Mouse (Mus musculus) CD8-positive naive resting alpha-beta T cell, adult 2 months (primary cell): Measurements from ENCODE around the gene Nt5dc3.
A peak's percentile ranks its signal among the peaks of the same experiment; 100 is the strongest.

ENCODE experiments used
- DNase-seq, 2 experiments: peaks; one replicate each; pipeline ENCODE4 v3.0.0; 2022; ENCODE audit warnings: low read depth in 2 of 2, low spot score in 2 of 2

Nt5dc3 gene

DNA sequence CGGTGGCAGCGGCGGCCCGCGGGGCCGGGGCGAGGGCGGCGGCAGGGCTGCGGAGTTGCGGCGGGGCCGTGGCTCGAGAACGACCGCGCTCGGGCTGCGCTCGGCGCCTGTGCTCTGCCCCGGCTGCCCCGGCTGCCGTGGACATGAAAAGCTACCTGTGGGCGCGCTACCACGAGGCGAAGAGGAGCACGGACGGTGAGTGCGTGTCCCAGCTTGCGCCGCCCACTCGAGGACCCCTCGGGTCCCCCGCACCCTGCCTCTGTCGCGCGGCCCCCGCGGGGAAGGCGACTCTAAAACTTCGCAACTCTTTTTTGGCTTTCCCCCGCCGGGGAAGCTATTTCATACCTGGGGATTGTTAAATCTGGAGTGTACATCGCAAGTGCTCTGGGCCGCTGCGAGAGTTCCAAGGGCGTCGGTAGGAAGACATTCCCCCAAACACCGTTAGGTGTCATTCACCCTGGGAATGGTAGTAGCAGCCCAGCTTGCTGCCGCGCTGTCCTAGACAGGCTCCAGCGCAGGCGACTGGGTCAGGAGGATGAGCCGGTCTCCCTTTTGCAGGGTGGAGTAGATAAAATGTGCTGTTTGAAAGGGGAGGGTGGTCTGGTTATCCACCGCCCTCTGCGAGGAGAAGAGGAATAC is 431 bp downstream of the Nt5dc3 start:
- DNase-seq: peak; percentile 14 to 21

DNA sequence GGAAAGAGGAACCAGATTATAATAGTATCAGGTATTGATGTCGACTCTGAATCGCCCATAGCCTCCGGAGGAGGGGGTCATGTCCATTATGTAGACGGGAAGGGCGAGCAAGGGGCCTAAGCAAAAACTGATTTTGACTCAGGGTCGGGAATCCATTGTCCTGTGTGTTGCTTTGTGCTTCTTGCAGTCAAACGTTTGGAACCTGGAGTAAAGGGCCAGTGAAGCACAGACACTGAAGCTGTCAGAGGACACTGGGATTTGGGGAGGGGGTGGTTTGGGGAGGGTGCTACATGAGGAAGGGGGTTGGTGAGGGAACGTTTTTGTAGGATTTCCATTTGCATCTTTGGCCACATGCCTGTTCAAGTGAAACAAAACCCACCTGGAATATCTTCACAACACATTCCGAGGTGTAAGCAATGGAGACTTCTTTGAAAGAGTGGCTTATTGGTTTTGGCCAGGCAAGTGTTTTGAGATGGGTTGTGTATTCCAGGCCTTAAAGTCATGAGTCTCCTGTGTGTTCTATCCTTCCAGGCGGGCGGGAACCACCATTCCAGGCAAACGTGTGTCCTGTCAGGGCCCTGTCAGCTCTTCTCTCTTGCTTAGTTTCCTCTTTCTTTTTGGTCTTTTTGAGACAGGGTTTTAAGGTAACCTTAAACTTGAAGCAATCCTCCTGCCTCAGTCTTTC is 1.2 kb downstream of the Nt5dc3 start:
- DNase-seq: no peak

DNA sequence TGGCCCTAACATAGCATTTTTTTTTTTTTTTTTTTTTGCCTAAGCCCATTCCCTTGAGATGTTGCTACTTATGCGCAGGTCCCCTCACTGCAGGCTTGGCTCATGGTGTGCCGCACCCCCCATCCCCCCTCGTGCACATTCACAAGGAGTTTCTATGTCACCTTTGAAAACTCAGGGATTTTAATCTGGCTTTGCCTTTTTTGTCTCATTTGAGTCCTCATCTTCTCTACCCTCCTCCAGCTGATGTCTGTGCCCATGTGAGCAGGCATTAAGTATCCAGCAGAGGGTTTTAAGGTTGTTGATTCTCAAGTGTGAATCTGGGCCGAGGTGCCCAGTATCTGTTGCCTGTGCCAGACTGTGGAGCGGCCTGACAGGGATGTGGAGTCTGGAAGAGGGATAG is 2.8 kb downstream of the Nt5dc3 start:
- no peak for DNase-seq

DNA sequence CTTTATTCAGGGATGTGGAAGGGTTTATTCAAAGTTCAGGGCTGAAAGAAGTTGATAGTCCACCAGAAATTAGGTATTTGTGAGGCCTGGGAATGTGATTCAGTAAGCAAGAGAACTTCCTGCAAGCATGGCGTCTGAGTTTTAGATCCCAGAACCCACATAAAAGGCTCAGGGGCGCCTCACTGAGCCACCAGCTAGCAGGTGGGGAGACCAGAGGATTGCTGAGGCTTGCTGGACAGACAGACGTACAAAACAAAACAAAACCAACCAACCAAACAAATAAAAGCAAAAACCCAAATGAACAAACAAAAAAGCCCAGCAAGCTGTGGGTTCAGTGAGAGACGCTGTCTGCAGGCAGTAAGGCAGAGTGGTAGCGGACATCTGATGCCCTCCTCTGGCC is 3.9 kb downstream of the Nt5dc3 start:
- no peak for DNase-seq

DNA sequence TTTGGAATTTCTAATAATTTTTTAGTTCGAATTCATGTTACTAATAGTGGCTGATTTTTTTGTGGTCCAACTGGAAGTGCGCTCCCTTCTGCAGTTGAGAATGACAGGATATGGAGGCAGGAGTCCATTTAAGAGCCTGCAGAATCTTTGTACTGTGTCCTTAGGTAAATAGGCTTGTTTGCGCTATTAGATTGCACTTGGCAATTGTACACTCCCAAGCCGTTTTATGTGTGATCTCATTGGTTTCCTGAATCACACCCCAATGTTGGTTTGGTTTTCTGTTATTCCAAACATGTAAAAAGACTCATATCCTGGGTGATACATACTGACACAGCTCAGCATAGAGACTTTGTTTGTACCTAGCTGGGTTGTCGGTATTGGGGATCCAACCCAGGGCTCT is 4.8 kb downstream of the Nt5dc3 start:
- DNase-seq: no peak

DNA sequence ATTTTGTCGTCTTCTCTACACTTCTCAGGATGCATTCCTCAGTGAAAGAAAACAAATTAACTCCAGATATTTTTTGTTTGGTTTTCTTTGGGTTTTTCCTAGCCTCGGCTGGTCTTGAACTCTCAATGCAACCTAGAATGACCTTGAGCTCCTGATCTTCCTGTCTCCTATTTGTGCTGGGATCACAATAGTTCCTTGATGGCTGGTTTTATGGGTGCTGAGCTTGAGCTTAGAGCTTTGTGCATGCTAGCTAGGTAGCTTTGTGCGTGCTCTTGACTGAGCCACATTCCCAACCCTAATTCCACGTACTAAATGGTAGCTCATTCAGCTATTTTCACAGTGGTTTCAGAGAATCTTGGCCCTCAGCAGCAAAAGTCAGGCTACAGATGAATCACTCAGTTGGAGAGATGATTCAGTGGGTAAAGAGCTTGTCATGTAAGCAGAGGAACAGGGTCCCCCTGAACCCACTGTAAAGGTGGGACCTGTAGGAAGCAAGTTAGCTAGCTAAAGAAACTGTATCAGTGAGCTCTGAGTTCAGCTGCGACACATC is 5.4 kb downstream of the Nt5dc3 start:
- no peak for DNase-seq

DNA sequence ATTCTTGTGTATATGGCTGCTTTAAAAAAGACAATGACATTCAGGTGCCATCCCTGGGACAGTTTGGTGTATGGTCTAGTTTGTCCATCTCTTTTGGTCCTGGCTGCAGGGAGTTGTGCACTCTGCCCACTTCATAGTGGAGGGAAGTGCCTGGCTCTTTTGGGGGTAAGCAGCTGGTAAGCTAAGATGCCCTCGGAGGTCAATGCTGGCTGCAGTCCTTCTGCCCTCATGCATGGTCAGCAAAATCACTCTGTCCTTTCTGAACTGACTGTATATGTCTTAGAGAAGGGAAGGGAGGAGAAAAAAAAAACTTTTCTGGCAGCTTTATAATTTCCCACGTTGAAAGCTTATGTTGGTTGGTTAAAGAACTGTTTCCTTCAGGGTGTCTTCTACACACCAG is 6.6 kb downstream of the Nt5dc3 start:
- no peak for DNase-seq

DNA sequence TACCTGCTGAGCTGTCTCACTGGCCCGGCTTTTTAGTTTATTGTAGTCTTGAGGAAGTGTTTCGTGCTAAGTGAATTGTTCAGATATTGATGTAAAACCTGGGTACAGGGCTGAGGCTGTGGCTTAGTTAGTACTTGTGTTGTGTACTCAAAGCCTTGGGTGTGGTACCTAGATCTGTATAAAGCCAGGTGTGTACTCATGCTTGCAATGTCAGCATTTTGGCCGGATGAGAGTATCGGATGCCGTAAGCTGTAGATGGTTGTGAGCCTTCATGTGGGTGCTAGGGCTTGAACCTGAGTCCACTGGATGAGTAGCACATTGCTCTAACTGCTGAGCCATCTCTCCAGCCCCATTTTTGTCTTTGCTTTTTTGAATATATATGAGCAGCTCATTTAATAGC is 7.3 kb downstream of the Nt5dc3 start:
- DNase-seq: no peak

DNA sequence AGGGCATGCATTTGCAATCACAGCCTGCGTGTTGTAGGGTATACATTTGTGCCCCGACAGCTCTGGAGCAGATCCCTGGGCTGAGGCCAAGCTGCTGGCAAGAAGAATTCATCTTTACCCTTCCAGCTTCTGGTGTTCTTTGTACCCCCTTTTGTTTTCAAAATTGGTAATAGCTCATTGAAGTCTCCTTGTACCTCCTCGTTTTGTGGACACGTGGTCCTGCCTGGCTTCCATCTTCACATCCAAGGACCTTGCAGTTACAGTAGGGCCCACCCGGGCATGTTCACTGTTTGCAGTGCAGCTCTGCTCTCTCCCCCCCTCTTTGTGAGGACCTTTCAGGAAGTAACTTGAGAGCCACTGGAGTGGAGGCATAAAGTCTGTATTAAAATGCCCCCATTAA is 9.4 kb downstream of the Nt5dc3 start:
- DNase-seq: no peak

DNA sequence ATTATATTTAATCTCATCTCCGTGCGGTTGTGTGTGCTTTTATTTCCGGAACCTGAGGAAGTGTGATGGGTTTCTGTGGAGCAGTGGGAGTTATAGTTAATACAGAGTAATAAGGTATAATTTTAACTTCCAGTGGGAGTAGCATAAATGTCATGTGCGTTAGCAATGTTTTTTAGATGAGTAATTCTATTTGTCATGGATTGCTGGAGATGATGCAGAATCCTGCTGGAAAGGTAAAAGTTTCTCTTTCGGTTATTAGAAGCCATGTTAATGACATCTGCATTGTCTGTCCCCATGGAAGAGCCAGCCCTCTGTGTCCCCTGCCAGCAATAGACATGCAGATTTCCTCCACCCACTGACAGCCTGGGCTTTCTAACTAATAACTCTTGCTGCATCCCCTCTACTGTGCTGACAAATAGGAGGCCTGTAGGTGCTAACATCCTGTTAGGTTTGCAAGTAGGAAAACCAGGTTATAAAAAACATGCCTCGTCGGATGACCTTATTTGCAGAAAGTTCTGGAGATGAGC is 10.4 kb downstream of the Nt5dc3 start:
- DNase-seq: no peak

DNA sequence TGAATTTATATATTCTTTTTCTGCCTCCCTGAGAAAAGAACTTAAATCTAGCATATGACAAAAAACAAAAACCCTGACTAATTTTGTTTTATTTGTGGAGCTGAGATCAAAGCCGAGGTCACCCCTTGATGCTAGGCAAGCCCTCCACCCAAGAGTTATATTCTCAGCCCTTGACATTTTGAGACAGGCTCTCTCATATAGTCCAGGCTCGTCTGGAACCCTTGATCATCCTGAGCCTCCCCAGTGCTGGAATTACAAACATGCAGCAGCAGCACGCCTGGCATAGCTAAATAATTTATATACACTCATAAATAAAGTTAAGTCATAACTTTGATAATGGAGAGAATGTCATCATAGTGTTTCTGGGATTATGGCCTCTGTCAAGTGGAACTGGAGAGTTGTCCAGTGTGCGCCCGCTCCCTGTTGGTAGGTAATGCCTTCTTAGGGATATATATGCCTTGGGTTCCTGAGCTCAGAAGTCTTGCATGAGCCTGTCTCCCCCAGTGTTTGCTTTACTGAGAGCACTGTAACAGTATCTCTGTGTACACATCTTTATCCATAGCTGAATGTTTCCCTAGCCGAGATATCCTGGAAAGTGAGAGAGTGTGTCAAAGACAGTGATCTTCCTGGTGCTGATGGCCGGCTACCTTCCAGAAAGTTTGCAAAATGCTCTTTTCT is 12.8 kb downstream of the Nt5dc3 start:
- no peak for DNase-seq

DNA sequence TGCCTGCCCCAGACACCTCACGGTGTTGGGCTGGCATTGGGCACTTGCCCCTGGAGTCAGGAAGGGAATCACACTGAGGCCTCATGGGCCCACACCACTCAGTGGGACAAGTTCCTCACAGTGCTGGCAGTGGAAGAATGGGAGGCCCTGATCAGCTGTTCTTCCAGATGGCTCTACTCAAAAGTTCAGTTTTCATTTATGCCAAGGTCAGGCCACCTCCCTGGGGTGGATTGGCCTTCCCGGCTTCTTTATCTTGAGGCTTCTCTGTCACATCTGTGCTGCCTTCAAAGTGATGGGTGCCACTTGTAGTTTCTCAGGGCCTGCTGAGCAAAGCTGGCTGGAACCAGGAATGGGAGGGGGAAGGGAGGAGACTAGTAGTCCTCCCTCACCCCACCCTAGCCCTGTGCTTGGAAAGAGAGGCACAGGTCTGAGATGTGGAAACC is 14.7 kb downstream of the Nt5dc3 start:
- DNase-seq: no peak

DNA sequence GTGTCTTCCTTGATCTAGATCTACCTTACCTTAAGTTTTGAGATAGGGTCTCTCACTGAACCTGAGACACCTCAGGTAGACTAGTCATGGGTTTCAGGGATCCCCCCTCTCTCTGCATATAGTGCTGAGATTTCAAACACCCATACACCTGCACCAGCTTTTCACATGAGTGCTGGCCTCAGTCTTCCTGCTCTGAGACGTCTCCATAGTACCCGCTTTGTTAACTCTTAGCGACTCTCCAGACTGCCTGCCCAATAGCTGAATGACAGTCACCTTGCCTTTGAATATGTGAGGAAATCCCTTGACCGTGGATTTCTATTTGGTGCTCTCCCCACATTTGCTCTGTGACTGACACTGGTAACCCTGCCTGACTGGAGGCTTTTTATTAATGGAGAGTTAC is 15.4 kb downstream of the Nt5dc3 start:
- DNase-seq: no peak

DNA sequence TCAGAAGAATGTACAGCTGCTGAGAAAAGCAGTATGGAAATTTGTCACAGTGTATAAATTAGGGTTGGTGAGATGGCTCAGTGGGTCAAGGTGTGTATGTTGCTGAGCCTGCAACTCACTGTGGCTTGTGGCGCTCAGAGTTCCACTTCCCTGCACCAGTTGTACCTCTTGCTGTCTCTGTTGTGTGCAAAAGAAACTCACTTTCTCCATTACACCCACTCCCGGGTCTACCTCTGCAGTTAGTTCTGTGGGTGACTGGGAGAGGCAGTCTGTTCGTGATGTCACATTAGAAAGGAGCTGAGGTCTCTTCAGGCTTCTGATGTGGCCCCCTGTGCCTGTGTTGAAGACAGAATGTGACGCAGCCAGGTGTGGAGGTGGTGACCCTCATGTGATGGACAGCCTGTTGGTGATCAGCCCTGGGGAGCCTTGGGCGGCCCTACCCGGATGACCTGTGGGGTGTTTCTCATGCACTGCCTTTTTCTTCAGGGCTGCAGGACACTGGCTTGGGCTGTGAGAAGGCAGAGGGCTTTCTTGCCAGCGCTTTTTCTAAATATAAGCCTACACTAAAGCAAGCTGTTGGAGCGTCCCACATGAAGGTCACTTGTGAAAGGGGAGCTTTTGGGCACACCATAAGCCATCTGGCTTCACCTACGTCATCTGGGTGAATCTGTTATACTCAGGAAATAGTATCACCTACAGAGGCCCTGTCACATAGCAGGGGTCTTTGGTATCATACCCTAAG is 16.2 kb downstream of the Nt5dc3 start:
- no peak for DNase-seq

DNA sequence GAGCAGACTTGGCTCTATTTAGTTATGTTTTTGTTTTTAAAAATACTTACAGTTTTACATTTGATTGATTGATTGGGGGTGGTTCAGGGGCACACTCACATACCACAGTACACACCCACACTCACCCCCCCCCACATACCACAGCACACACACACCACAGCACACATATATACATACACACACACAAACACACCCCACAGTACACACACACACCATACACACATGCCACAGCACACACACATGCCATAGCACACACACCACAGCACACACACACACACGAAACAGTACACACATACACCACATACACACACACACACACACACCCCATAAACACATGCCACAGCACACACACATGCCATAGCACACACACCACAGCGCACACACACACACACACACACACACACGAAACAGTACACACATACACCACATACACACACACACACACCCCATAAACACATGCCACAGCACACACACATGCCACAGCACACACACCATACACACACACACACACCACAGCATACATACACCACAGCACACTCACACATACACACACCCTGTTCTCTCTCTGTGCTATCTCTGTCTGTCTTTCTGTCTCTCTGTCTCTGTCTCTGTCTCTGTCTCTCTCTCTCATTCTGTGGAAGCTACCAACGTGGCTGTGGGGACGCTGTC is 17.4 kb downstream of the Nt5dc3 start:
- no peak for DNase-seq

DNA sequence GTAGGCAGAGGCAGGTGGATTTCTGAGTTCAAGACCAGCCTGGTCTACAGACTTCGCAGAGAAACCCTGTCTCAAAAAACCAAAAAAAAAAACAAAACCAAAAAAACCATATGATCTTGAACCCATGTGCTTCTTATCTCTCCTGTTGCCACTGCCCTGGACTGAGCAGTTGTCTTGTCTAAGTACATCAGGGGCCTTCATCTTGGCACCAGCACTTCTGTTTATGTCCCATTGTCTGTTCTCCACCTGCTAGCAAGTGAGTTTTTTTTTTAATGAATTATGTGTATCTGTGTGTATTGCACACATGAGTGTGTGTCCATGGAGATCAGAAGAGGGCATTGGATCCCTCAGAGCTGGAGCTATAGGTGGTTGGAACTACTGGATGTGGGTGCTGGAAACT is 28.6 kb downstream of the Nt5dc3 start:
- DNase-seq: no peak

DNA sequence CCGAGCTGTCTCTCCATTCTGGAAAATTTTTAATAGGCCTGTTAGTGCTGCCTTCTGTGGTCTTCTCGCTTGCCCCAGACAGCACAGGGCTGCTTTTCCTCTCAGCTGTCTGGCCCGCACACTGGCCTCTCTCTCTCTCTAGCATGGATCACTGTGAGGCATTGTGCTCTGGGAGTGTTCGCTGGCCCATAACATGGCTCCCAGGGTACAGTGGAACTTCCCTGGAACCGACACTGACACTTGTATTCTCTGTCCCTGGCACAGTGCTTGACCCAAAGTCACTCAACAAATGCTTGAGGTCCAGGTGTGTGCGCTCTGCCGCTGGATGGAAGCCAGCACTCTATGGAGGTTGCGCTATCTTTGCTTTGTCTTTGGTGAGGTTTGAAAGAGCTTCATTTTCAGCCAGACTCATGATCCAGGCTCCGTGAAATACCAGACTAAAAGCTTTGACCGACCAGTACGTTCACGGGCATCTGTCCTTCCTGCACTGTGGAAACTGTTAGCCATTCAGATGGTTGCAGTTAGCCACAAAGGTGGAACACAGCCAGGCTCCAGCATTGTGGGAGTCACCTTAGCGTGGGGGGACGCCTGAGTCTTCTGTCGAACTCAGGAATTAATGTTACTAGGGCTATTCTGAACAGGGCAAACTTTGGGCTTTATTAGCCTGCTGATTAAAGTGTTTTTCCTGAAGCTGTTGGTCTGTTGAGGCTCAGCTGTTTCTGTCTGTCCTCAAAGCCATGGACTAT is 29.4 kb downstream of the Nt5dc3 start:
- DNase-seq: no peak

DNA sequence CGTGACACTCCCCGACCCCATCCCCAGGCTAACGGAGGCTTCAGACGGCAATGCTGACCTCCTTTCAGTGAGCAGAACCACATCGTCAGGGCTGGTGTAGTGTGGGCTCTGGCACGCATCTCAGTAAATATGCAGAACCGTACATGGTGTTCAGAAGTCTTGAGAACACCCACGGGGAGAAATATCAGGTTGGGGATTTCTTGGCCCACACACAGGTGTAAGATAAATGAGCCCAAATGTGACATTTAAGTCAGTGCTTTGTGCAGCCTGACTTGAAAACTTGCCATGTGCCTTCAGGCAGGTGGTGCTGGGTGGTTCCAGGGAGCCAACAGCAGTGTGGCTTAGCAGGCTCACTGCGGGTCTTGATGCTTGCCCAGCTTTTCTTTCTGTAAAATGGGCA is 31.2 kb downstream of the Nt5dc3 start:
- no peak for DNase-seq

DNA sequence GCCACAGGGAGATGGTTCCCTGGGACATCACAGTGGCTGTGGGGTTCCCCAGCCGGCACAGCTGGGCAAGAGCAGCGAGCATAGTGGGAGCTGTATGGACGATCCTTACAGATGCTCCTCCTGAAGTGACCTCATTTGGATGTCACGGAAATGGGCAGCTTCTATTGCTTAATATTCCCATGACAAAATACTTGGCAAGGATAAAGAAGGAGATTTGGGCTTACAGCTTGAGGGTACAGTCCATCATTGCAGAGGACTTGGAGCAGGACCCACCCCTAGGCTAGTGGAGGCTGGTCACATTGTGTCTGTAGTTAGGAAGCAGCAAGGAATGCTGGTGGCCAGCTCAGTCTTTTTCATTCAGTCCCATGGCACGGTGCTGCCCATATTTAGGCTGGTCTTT is 31.8 kb downstream of the Nt5dc3 start:
- no peak for DNase-seq
